Mouse (Mus musculus): ENCODE results near the gene Zbtb21.
"Not testable (repeated sequence)": the region's sequence is repeated elsewhere in the genome, so short reads cannot be mapped to it uniquely, and the experiment has no call there.

Zbtb21 gene

DNA sequence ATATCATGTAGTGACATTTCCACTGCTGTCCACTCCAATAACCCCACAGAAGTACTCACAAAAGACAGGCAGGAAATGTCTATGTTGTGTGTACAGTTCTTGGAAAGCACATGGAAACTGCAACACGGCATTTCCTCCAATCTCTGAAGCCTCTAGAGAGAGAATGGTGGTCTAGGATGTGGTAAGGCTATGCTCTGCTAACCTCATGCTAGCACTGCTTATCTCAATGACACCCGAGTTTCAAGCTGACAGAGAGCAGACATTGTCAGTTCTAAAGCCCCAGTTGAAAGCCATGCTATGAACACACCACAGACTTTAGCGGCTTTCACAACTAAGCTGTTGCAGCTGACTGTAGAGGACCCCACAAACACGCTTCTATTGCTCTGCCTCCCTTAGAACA lies 13.6 kb downstream of the Zbtb21 start:
- DNase-seq (ENCODE audit: low read depth, low spot score) = no peak

DNA sequence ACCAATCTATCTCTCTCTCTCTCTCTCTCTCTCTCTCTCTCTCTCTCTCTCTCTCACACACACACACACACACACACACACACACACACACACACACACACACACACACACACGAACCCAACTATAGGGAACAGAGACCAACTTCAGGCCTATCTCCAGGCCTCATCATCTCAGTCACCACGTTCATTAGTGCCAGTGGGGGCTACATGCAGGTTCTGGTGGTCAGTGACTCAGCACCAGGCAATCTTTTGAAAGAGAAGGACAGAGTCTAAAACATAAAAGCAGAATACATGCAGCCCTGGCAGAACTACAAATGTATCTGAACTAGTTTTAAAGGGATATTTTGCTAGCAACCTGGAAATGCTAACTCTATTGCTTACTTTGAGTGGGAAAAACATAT lies 15.4 kb downstream of the Zbtb21 start:
- DNase-seq (ENCODE audit: low read depth, low spot score) = not testable (repeated sequence)

DNA sequence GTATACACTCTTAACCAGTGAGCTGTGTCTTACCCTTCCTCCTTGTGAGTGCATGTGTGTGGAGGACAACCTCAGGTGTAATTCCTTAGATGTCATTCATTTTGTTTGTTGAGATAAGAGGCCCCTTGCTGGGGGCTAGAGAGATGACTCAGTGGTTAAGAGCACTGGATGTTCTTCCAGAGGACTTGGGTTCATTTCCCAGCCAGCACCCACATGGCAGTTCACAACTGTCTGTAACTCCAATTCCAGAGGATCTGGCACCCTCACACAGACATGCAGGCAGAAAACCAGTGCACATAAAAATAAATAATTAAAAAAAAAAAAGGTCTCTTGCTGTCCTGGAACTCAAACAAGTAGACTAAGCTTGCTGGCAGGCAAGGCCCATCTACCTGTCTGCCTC lies 20.6 kb downstream of the Zbtb21 start:
- DNase-seq (ENCODE audit: low read depth, low spot score) = no peak

DNA sequence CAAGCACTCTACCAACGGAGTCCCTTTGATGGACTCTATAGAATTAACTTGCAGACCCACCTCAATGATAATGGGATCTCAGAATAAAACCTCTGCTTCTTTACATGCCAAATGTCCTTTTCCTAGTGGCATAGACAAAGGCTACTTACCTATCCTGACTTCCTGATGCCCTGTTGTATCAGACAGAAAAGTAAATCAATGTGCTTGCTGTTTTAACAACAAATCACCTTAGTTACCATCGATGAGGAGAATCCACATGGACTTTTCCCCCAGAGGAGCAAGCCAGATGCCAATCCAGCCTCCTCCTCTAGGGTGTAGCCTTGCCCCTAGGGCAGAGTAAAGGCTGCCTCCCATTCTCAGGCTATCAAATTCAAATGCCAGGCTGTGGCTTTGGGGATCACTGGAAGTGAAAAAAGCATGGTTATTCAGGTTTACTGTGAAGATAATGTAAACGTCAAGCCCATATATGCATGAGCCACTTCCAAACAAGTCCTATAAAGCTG lies 21.9 kb downstream of the Zbtb21 start:
- no peak for DNase-seq (ENCODE audit: low read depth, low spot score)

DNA sequence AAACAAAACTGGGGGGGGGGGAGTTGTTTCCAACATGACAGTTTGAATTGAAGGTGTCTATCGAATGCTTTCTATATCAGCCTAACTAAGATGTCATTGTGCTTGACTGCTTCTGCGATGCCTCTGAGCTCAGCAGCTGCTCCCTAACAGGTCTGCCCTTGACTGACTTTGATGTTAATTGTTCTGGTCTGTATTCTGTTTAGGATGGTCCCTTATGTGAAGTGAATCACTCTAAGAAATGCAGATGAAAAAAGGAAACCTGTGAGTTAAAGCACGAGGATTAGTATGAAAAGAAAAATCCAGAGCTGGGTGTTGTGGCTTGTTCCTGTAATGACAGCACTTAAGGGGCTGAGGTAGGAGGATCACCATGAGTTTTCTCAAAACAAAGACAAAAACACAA lies 26.6 kb downstream of the Zbtb21 start:
- no peak for DNase-seq (ENCODE audit: low read depth, low spot score)

DNA sequence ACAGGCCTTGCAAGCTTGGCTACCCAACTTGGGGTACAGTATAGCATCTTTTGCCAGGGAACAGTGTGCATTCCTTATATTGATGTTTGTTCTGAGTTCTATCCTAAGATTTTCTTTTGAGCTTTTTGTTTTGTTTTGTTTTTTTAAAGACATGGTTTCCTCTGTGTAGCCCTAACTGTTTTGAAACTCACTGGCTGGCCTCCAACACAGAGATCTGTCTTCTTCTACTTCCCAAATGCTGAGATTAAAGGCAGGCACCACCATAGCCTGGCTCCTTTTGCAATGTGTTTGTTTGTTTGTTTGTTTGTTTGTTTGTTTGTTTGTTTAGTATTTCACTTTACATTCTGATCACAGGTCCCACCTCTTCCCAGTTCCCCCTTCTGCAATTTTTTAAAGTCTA lies 32.2 kb downstream of the Zbtb21 start:
- no peak for DNase-seq (ENCODE audit: low read depth, low spot score)

DNA sequence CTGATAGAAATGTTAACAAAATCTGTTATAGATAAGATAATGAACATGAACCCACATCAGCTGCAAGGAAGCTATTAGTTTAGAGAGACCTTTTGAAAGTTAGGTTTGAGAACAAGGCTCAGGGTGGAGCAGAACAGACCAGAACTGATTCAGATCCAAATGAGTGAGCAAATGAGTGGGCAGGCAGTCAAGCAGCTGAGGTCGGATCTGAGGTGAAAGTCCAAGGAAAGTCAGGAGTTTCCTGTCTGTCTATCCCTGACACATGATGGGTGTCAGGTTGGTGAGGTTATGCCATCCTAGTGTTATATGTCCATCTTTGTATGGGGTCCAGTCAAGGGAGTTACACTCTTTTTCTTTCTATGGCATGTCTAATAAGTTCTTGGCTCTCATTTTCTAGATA lies 32.9 kb downstream of the Zbtb21 start:
- no peak for DNase-seq (ENCODE audit: low read depth, low spot score)

DNA sequence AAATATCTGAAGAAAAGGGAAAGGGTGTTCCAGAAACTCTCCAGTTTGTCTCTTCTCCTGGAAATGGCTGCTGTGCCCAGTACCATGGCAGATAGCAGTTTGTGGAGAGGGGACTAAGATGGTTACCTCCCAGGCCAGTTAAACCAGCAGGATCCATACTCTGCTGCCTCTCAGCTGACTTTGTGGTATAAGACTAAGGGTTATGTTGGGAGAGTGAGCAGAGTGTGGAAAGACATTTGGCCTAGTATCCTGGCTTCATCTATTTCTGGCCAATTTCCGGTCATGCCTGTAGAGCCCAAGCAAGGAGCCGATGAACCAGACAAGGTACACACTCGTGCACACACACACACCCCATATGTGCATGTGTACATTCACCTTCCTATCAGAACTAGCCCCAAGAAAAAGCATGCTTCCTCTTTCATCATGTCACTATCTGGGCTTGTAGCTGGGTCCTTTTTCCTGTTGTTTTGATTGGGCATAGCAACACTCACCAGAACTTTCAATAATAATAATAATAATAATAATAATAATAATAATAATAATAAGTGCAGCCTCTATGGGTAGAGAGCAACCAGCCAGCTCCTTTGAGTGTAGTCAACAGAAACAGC lies 35.0 kb downstream of the Zbtb21 start:
- DNase-seq (ENCODE audit: low read depth, low spot score) = no peak

DNA sequence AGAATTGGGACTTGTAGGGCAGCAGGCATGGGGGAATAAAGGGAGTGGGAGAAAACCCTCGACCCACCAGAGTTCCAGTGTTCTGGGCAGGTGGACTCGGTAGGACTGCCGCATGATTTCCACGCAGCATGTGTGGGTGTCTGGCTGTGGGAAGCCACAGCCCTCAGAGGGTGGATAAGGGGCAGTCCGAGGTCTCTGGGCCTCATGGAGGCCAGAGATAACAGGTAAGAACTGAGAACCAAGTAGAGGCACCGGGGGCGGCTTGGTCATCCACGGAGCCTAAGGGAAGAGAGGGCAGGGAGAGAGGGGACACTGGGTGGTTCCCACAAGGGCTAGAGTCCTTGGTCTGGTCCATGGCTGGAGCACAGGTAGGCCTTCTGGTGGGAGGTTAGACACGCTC lies 36.0 kb downstream of the Zbtb21 start:
- no peak for DNase-seq (ENCODE audit: low read depth, low spot score)

DNA sequence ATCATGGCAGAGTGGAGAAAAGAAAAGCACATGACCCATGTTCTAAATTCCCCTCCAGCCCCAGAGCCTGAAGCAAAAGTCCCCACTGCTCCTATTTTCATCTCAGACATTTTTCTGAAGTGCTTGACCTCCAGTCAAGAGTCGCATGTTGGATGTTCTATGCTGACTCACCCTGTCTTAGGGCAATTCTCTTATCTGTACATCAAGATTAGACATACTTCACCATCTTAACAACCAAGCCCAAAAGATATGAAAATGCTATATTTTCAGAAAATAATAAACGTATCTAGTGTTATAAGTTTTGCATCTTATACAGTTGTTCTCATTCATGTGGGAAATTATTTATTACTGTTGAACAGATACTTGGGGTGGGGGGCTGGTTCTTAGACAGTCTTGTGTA lies 36.7 kb downstream of the Zbtb21 start:
- DNase-seq (ENCODE audit: low read depth, low spot score) = no peak

DNA sequence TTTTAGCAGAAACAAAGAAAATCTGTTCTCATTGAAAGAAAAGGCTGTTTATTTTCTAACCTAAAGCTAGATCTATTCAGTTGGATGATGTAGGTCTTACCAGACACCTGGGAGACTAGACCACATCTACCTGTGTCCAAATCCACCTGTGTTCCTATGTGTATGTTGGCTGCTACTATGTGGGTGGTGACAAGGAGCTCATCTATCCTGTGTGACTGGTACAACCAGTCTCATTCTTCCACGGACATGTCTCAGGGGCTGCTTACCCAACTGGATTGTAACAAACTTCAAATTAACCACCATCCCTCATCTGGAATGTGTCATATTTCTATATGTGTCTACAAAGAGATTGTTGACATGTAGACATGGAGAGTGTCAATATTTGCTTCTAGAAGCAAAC lies 38.7 kb downstream of the Zbtb21 start:
- DNase-seq (ENCODE audit: low read depth, low spot score) = no peak

DNA sequence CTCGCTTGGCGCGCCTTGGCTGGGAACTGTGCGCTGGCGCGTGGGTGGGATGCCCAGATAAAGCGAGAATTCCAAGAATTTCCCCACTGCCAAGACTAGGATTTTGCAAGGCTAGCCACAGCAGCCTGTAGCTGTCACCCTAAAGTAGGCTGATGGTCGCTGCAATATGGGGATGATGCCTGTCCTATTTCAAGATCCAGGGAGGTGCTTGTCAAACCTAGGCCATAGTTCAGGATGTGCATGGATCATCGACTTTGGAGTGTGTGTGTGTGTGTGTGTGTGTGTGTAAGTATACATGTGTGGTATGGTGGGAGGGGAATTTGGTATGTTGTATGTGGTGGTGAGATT lies 39.7 kb downstream of the Zbtb21 start:
- DNase-seq (ENCODE audit: low read depth, low spot score) = no peak

DNA sequence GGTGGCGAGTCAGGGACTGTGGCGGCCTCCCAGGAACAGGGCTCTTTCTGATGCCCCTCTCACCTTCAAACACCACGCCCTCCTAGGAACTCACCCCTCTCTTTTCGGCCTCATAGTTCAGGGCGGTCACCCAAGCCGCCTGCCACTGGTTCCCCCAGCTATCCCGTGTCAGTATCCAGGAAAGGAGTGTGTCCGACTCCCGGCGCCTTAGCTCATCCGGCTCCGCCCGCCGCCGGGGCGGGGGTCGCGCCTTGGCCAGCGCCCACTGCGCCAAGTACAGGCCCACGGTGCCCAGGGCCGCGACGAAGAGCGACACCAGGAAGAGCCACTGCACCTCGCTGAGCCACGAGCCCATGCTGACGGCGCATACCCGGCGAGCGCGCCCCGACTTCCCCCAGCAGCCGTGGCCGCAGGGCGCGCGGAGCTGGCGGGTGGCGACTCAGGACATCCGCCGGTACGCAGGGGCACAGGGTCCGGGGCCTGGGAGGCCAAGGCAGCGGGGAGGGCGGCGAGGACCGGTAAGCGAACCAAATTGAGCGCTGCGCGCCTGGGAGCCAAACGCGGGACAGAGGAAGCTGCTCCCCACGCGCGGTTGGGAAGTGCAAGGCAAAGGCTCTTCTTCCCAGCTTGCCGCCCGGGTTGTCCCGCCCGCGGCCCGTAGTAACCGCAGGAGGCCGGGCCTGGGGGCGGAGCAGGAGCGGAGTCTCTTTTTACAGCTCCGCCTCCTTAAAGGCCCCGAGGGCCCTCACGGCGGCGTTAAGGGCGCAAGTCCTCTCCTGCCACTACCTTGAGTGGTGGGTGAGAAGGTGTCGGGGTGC lies 40.3 kb downstream of the Zbtb21 start:
- DNase-seq (ENCODE audit: low read depth, low spot score) = peak; percentile 71

DNA sequence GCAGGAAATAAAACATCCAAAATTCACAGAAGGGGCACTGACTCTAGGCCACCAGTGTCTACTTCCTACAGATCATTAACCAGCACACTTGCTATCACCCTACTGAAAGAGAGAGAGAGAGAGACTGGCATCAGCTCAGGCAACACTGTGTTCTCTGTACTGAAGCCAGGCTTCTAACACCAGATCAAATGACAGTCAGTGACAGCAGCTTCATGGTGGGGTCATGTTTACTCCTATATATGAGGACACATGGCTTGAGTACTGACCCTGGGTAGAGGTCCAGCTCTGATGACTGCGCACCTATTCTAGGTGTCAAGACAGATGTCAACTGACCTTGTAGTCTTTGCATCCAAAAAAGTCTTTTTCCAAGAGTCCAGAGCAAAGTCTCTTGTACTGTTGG lies 41.8 kb downstream of the Zbtb21 start:
- DNase-seq (ENCODE audit: low read depth, low spot score) = no peak

DNA sequence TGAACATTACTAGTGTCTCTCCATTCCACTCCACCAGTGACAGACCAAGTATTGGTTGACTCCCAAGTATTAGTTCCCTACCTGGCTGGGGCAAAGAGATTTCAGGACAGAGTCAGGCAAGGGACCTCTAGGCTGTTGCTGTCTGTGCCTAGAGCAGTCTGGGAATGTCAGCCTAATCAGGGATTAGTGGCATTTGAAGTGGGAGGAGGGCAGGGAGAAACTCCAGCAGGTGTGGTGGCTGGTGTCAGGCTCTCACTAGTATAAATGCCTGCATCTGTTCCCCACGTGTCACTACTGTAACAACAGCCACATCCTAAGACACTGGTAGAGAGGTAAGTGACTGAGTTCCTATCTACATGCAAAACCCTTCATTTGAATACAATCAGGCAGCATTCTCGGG lies 42.6 kb downstream of the Zbtb21 start:
- DNase-seq (ENCODE audit: low read depth, low spot score) = no peak

DNA sequence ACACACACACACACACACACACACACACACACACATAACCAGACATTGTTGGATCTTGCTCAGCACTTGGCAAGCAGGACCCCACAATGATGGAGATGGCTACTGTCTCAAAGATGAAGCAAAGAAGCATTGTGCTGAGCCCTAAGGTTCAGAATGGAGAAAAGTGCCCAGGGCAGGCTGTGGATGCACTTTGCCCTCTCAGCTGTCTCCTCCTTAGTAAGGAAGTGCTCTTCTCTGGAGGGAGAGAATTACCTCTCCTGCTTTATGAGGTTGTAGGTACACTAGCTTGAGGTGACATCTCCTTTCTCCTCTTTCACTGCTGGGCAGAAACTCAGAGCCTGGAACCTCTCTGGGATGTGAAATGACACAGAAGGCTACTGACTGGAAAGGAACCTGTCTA lies 49.5 kb downstream of the Zbtb21 start:
- DNase-seq (ENCODE audit: low read depth, low spot score) = no peak

DNA sequence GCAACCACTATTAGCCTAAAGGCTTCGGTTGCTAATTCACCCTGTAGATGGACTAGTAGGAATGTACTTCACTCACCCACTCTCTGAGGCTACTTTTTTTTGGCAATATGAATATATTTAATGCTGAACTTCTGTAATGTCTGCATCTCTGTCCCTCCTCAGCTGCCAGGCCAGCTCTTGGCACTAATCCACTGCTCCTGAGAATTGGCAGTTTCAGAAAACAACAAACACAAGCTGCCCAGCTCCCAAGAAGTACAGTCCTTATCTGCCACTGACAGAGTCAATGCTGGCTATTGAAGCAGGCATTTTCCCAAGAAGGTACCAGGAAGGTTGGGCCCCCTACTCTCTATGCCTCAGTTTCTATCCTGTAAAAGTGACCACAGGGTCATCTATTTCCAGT lies 53.1 kb downstream of the Zbtb21 start:
- DNase-seq (ENCODE audit: low read depth, low spot score) = no peak

DNA sequence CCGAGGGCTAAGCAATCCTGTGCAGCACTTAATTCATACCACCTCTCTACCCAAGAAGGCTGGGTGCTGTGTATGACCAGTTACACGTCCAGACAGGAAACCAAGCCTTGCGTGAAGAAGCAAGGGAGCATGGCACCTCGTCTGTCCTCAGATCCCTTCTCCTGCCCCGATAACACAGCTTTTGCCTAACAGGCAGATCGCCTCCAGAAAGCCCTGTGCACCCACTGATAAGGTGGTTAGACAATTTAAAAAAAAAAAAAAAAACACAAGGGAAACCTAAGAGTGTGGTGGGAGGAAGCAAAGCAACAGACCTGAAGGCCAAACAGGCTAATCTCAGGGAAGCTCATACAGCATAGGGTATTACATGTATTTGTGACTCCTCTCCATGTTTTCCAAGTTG lies 54.9 kb downstream of the Zbtb21 start:
- DNase-seq (ENCODE audit: low read depth, low spot score) = no peak

DNA sequence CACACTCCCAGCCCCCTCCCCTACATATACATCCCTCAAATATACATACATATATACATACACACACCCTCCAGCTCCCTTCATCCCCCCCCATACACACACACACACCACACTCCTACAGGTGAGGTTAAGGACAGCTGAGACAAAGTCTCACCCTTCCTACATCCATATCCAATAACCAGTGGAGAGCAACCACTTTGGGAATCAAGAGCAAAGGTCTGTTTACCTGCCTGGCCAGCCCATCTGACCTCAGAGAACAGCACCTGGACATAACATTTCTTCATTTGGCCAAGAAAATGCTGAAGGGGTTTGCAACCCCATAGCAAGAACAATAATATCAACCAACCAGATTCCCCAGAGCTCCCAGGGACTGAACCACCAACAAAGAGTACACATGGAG lies 56.1 kb downstream of the Zbtb21 start:
- DNase-seq (ENCODE audit: low read depth, low spot score) = no peak

DNA sequence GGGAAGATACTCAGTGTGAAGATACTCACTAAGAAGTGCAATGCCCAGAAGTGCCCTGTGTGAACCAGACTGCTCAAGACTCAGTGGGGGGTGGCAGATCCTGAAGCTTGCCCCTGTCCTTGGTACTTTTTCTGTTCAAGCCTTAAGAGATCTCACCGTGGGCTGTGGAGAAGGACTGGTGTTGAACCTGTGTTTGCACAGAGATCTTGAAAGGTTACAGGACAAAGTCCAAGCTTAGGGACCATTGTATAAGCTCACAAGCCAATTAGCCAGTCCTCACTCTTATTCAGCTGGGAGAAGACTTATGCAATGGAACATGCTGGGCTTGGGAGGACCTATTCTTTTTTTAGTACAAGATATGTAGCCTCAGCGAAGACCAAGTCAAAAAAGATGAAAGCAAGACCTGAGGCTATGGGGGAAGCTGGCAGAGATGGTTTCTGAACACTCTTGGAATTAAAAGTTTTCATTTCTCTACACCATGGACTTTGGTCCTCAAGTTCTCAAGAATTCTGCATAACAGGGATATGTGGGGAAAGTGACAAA lies 56.9 kb downstream of the Zbtb21 start:
- no peak for DNase-seq (ENCODE audit: low read depth, low spot score)

DNA sequence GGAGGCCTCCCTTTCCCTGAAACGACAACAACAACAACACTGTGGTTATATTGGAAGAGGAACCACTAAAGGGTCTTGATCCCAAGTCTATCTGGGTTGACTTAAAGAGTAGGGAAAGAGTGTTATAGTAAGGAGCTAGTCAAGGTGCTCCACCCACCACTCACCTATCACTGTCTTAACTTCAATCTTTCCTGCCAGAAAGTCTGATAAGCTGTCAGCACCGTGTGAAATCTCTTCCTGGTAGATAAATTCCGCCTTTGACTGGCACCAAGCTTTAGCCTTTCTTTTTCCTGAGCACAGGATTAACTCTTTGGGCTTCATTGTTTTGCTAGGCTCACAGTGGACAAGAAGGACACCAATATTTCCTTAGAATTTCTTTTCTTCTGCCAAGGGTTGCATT lies 58.4 kb downstream of the Zbtb21 start:
- no peak for DNase-seq (ENCODE audit: low read depth, low spot score)

DNA sequence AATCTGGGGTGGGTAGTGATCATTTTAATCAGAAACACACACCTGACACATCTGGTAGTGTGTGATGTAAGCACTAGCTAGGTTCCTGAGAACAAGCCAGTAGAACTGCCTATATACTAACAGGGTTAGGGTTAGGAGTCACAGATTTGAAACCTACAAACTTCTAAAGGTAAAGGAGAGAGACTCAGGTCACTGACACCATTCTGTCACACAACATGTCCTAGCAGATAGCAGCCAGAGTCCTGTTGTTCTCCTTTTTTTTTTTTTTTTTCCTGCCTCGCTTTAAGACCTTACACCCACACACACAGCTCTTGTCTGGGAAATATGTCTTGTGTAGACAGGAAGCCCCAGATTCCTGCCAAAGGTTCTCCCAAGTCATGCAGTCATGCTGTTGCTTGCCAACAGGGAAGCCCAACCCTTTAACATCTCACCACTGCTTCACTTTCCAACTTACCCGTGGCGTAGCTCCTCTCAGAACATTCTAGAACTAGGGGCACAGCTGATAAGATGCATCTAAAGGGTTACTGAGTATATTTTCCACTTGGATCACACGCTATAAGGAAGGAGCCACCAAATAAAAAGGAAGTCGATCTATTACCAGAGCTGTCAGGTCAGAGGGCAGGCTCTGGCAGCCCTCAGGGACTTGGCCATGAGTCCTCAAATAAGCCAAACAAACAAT lies 64.9 kb downstream of the Zbtb21 start:
- no peak for DNase-seq (ENCODE audit: low read depth, low spot score)

All from embryo, embryonic 11.5 days (tissue).